Mouse (Mus musculus) cerebellum, adult 2 months (tissue): Measurements from ENCODE around the gene Il22ra2.

Experiments
- CTCF ChIP-seq: fragments of 200-500 bp; IDR thresholded peaks from 2 replicates; pipeline ENCODE4 v1.5.1; 2011; ENCODE audit warnings: low read depth, mild to moderate bottlenecking, control low read depth, low read length, moderate library complexity, borderline replicate concordance; ENCODE audit not compliant: insufficient read depth
- POLR2A ChIP-seq: fragments of 200-500 bp; IDR thresholded peaks from 2 replicates; pipeline ENCODE4 v1.6.1; 2011; ENCODE audit warnings: low read length, control low read depth, borderline replicate concordance; ENCODE audit not compliant: insufficient read depth

DNA sequence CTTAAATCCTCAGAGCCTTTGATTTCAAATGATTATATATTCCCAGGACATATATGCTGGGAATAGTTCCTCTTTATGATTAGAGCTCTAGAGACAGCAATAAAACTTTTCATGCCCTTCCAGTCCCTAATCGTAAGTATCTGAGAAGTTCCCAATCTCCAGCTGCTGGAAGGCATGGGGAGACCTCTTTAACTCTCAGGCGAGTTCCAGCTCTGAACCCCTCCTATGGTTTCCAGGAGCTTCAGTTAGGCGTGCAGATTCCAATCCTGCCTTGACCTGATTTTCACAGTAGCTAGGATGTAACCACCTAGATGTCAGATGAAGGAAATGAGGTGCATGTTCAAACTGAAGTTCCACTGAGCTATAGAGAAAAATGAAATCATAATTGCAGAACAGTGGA lies 29.2 kb upstream of the Il22ra2 start:
- no peak for TF ChIP-seq CTCF
- no peak for TF ChIP-seq POLR2A
